Mouse (Mus musculus) cortical plate, adult 2 months (tissue): ENCODE data around the gene Lztfl1.
"Not testable (repeated sequence)": the region's sequence is repeated elsewhere in the genome, so short reads cannot be mapped to it uniquely, and the experiment has no call there.

Experiments used
- CTCF ChIP-seq: fragments of 200-500 bp; IDR thresholded peaks from 2 replicates; pipeline ENCODE4 v1.5.1; 2011; ENCODE audit warnings: mild to moderate bottlenecking, control low read depth, low read length; ENCODE audit not compliant: insufficient read depth; ENCODE audit errors: extremely low read depth
- POLR2A ChIP-seq: fragments of 200-500 bp; IDR thresholded peaks from 2 replicates; pipeline ENCODE4 v1.6.1; 2011; ENCODE audit warnings: mild to moderate bottlenecking, low read length, control low read depth; ENCODE audit not compliant: insufficient read depth; ENCODE audit errors: extremely low read depth

DNA sequence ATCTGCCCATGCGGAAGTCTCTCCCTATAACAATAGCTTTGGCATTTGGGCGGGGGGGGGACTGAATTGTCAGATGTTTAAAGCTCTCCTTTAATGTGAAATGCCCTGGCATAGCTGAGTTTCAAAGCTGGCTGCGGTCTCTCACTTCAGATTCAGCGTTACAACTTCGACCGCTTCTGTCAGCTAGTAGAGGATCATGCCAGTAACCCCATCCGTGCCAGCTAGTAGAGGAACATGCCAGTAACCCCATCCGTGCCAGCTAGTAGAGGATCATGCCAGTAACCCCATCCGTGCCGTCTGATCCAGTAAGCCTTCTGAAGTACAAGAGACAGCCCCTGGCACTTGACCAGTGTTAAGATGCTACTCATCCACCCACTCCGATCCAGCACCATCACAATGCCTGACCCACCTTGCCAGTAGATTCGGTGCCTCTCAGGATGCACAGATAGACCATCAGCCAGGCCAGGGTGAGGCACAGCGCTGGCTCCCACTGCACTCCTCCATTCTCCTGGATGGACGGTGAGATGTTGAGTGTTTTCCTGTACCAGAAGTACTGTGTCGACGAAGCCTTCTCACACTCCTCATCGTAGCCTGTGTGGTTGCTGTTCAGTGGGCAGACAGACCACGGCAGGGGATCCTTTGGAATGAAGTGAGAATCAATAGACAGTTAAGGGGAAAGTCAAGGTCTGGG, 57.4 kb downstream of the Lztfl1 start:
- TF ChIP-seq CTCF, POLR2A: not testable (repeated sequence)
